Mouse (Mus musculus): ENCODE results near the gene Spen.

GRCm38 (mm10) chr4:141559898-141560263 is 21.5 kb upstream of the Spen start:
- TF ChIP-seq GATA1 (IDR thresholded peaks at IDR 0.05; ENCODE audit: borderline replicate concordance, low read length): no peak
- no peak for TF ChIP-seq FLI1 (IDR thresholded peaks at IDR 0.05; ENCODE audit: low read length)
